Mouse (Mus musculus): ENCODE results near the gene Inka1. TPM values are rescaled to one million over a fixed set of nuclear protein-coding genes. Genes with fewer than 3 reads are reported as not detected.

Inka1 gene
- total RNA-seq, 2 experiments from 2014 or later: 1.1 to 3.2 TPM

GRCm38 (mm10) chr9:107936831-107937230 is 48.8 kb downstream of the Inka1 start:
- intact Hi-C loops (cut with DNase I): no loop called here
- no peak for TF ChIP-seq CTCF (IDR thresholded peaks at IDR 0.05)
- Histone ChIP-seq H3K4me3 (no peak overlapping the region), H3K27ac (no peak overlapping the region)
- no peak for DNase-seq

- Histone ChIP-seq H3K27ac (no peak overlapping the region; the same call in 1 of the 2 replicates), H3K4me3 (peak overlapping the region; percentile 67)
- DNase-seq: no peak
- intact Hi-C loops (cut with DNase I): no loop called here
- TF ChIP-seq CTCF (IDR thresholded peaks at IDR 0.05): no peak
Observed at GRCm38 (mm10) chr9:107936215-107936822, 49.4 kb downstream of the Inka1 start.

- Histone ChIP-seq H3K4me3 (peak overlapping the region; percentile 67), H3K27ac (no peak overlapping the region; the same call in 1 of the 2 replicates)
- no peak for TF ChIP-seq CTCF (IDR thresholded peaks at IDR 0.05)
- no peak for DNase-seq
- intact Hi-C loops (cut with DNase I): no loop called here
Observed at GRCm38 (mm10) chr9:107935790-107936214, 49.9 kb downstream of the Inka1 start.

GRCm38 (mm10) chr9:107935374-107935773 is 50.3 kb downstream of the Inka1 start, which contains the start of gene Camkv:
TSS of gene Camkv (plus strand) at chr9:107935674.
- TF ChIP-seq CTCF (IDR thresholded peaks at IDR 0.05): no peak
- no peak for DNase-seq
- Histone ChIP-seq H3K27ac (no peak within 1 kb of the TSS; the same call in 1 of the 2 replicates), H3K4me3 (peak within 1 kb of the TSS; percentile 67)
- intact Hi-C loops (cut with DNase I): no loop called here

Other genes with a start within 250 kb of the Inka1 start
- 10 to 100 TPM; 46.4 to 49.6 TPM for gene Rbm5, start 214.9 kb downstream of the Inka1 start, total RNA-seq (2021)
- gene Rbm6, start 112.6 kb downstream of the Inka1 start, total RNA-seq (2021): 10 to 100 TPM; 22.0 to 22.7 TPM
- gene Mon1a, start 97.7 kb downstream of the Inka1 start, total RNA-seq (2021): 10 to 100 TPM in 1 of 2 experiments, 1 to 10 TPM in 1; 9.6 to 11.3 TPM
- gene Mst1r, start 79.0 kb downstream of the Inka1 start, total RNA-seq (2021): under 1 TPM; 0.54 to 0.81 TPM
- gene Actl11, start 57.4 kb downstream of the Inka1 start, total RNA-seq (2021): not detected
- gene Camkv, start 50.2 kb downstream of the Inka1 start, total RNA-seq (2021): under 1 TPM in 1 of 2 experiments, not detected in 1; 0.22 TPM
- gene Traip, start 35.7 kb downstream of the Inka1 start, total RNA-seq (2021): under 1 TPM; 0.25 to 0.43 TPM
- gene Uba7, start 10.4 kb downstream of the Inka1 start, total RNA-seq (2021): 1 to 10 TPM; 2.3 to 3.1 TPM
- not detected for gene Gm20661, start 2.8 kb downstream of the Inka1 start, total RNA-seq (2021)
- gene Cdhr4, start 6.6 kb upstream of the Inka1 start, total RNA-seq (2021): under 1 TPM in 1 of 2 experiments, not detected in 1; 0.42 TPM
- not detected for gene Gm20662, start 10.5 kb upstream of the Inka1 start, total RNA-seq (2021)
- 10 to 100 TPM; 26.2 to 30.5 TPM for gene Ip6k1, start 16.6 kb upstream of the Inka1 start, total RNA-seq (2021)
- 1 to 10 TPM; 3.3 to 6.3 TPM for gene Gmppb, start 63.4 kb upstream of the Inka1 start, total RNA-seq (2021)
- gene Amigo3, start 67.3 kb upstream of the Inka1 start, total RNA-seq (2021): 1 to 10 TPM; 1.5 to 3.1 TPM
- gene Mst1, start 94.6 kb upstream of the Inka1 start, total RNA-seq (2021): not detected
- 100 to 1,000 TPM; 128 to 157 TPM for gene Rnf123, start 97.5 kb upstream of the Inka1 start, total RNA-seq (2021)
- 10 to 100 TPM; 30.6 to 33.4 TPM for gene Apeh, start 108.7 kb upstream of the Inka1 start, total RNA-seq (2021)
- under 1 TPM in 1 of 2 experiments, not detected in 1; 0.03 TPM for gene Bsn, start 204.5 kb upstream of the Inka1 start, total RNA-seq (2021)

Data from gastrocnemius, adult 2 months (tissue).